Mouse (Mus musculus) adrenal gland, adult 10 weeks (tissue): ENCODE results near the gene Map3k3. TPM values are rescaled to one million over a fixed set of nuclear protein-coding genes. Genes with fewer than 3 reads are reported as not detected.

Source experiments
- polyA plus RNA-seq: library from polyadenylated mRNA; stranded (reverse); fragments of 350-450 nt; fragmentation: Illumina TruSeq; extraction: RNeasy Lipid Tissue Mini Kit (QIAGEN cat#74804); gene quantifications from one replicate; pipeline ENCODE4 v1.2.3, GENCODE M21; 2014; ENCODE audit warnings: low read depth, low replicate concordance

Gene Map3k3
- 9.6 TPM for polyA plus RNA-seq

GRCm38 (mm10) chr11:106083708-106084701, at the start of gene Map3k3:
Gene Map3k3, plus strand, starts transcription at chr11:106084613.

GRCm38 (mm10) chr11:106036548-106037417, 47.6 kb upstream of the Map3k3 start, which contains the start of gene Dcaf7:
Gene Dcaf7, plus strand, starts transcription at chr11:106036872.

GRCm38 (mm10) chr11:106065923-106066571, 18.4 kb upstream of the Map3k3 start, which contains the start of gene Taco1:
Gene Taco1, plus strand, starts transcription at chr11:106066061.

GRCm38 (mm10) chr11:106160841-106161721, 76.7 kb downstream of the Map3k3 start, which contains the start of the genes Gm10840 and Limd2:
Gene Gm10840, plus strand, starts transcription at chr11:106160850.
Gene Limd2, minus strand, starts transcription at chr11:106160860.

GRCm38 (mm10) chr11:106202123-106202465, 117.7 kb downstream of the Map3k3 start, which contains the start of gene Strada:
Gene Strada, minus strand, starts transcription at chr11:106202168.

Other genes with a start within 250 kb of the Map3k3 start
- 58.4 TPM for gene Cyb561, start 131.3 kb upstream of the Map3k3 start, polyA plus RNA-seq
- gene Ace, start 116.7 kb upstream of the Map3k3 start, polyA plus RNA-seq = 4.3 TPM
- not detected for gene Ace3, start 89.9 kb upstream of the Map3k3 start, polyA plus RNA-seq
- gene Kcnh6, start 76.5 kb upstream of the Map3k3 start, polyA plus RNA-seq = not detected
- 43.0 TPM for gene Dcaf7, start 47.7 kb upstream of the Map3k3 start, polyA plus RNA-seq
- 15.1 TPM for gene Taco1, start 18.6 kb upstream of the Map3k3 start, polyA plus RNA-seq
- gene Gm10840, start 76.2 kb downstream of the Map3k3 start, polyA plus RNA-seq = not detected
- gene Limd2, start 76.2 kb downstream of the Map3k3 start, polyA plus RNA-seq = 2.2 TPM
- gene Strada, start 117.6 kb downstream of the Map3k3 start, polyA plus RNA-seq = 8.9 TPM
- 267 TPM for gene Ccdc47, start 131.7 kb downstream of the Map3k3 start, polyA plus RNA-seq
- gene Ddx42, start 132.3 kb downstream of the Map3k3 start, polyA plus RNA-seq = 65.4 TPM
- gene Ftsj3, start 171.5 kb downstream of the Map3k3 start, polyA plus RNA-seq = 20.9 TPM
- gene Psmc5, start 171.5 kb downstream of the Map3k3 start, polyA plus RNA-seq = 33.4 TPM
- 13.2 TPM for gene Smarcd2, start 188.4 kb downstream of the Map3k3 start, polyA plus RNA-seq
- not detected for gene Tcam1, start 192.1 kb downstream of the Map3k3 start, polyA plus RNA-seq
- gene Gh, start 217.3 kb downstream of the Map3k3 start, polyA plus RNA-seq = not detected
- not detected for gene Cd79b, start 230.1 kb downstream of the Map3k3 start, polyA plus RNA-seq